Mouse (Mus musculus): Measurements from ENCODE around the gene Pepd. TPM values are rescaled to one million over a fixed set of nuclear protein-coding genes. Genes with fewer than 3 reads are reported as not detected.
A peak's percentile ranks its signal among the peaks of the same experiment; 100 is the strongest.
"Not testable (repeated sequence)": the region's sequence is repeated elsewhere in the genome, so short reads cannot be mapped to it uniquely, and the experiment has no call there.

Pepd gene
- polyA plus RNA-seq, 1 experiment from 2014 or later = 125 TPM

GRCm38 (mm10) chr7:34971826-34972225, 59.6 kb downstream of the Pepd start:
- no peak for ATAC-seq
- Histone ChIP-seq H3K27me3 (replicated peaks; ENCODE audit: control insufficient read depth, insufficient read depth, low read length) (no peaks in the 10 kb centered on the region), H3K4me3 (ENCODE audit: low read length) (no peak overlapping the region), H3K36me3 (ENCODE audit: control insufficient read depth, insufficient read depth, low read length) (peaks cover 4% of the 10 kb centered on the region; the same call in 1 of the 2 replicates), H3K27ac (ENCODE audit: low read length) (no peak overlapping the region), H3K9ac (ENCODE audit: low read depth, low read length) (no peak overlapping the region), H3K4me1 (ENCODE audit: control insufficient read depth, insufficient read depth, low read length) (0 out of 2 replicates have a peak, but pooled peaks cover 2% of the 10 kb centered on the region), H3K4me2 (ENCODE audit: low read depth, low read length) (no peak overlapping the region), H3K9me3 (ENCODE audit: control insufficient read depth, low read length) (no peaks in the 10 kb centered on the region)
- 67% methylated on average over 10 of the region's 10 CpGs for WGBS

- H3K36me3 ChIP-seq (ENCODE audit: control insufficient read depth, insufficient read depth, low read length) = peaks cover 4% of the 10 kb centered on the region; the same call in 1 of the 2 replicates
- ATAC-seq = no peak
- 50% methylated on average over 4 of the region's 4 CpGs for WGBS
- no peak overlapping the region for H3K27ac ChIP-seq (ENCODE audit: low read length)
- H3K4me2 ChIP-seq (ENCODE audit: low read depth, low read length) = no peak overlapping the region
- no peak overlapping the region for H3K9ac ChIP-seq (ENCODE audit: low read depth, low read length)
- H3K4me1 ChIP-seq (ENCODE audit: control insufficient read depth, insufficient read depth, low read length) = no peaks in the 10 kb centered on the region
- no peaks in the 10 kb centered on the region for H3K9me3 ChIP-seq (ENCODE audit: control insufficient read depth, low read length)
- no peak overlapping the region for H3K4me3 ChIP-seq (ENCODE audit: low read length)
- H3K27me3 ChIP-seq (replicated peaks; ENCODE audit: control insufficient read depth, insufficient read depth, low read length) = no peaks in the 10 kb centered on the region
These were observed 60.8 kb downstream of the Pepd start for GRCm38 (mm10) chr7:34972990-34973440.

DNA sequence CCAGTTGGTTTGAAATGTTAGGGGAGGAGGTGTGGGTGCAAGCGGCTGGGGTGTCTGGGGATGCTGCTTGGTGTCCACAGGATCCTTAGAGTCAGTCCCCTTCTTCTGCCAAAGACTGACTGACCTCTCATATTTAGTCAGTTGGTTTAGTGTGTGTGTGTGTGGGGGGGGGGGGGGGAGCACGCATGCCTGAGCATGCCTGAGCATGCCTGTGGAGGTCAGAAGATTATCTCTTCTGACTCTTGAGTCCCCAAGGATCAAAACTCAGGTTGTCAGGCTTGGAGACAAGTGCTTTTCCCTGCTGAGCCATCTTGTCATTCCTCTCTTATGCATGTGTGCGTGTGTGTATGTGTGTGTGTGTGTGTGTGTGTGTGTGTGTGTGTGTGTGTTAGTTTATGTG, 61.7 kb downstream of the Pepd start:
- H3K9ac ChIP-seq (ENCODE audit: low read depth, low read length) = no peak overlapping the region
- H3K4me2 ChIP-seq (ENCODE audit: low read depth, low read length) = no peak overlapping the region
- no peak overlapping the region for H3K27ac ChIP-seq (ENCODE audit: low read length)
- H3K4me1 ChIP-seq (ENCODE audit: control insufficient read depth, insufficient read depth, low read length) = 0 out of 2 replicates have a peak, but pooled peaks cover 3% of the 10 kb centered on the region
- H3K27me3 ChIP-seq (replicated peaks; ENCODE audit: control insufficient read depth, insufficient read depth, low read length) = no peaks in the 10 kb centered on the region
- WGBS = 86% methylated on average over 3 of the region's 3 CpGs
- H3K36me3 ChIP-seq (ENCODE audit: control insufficient read depth, insufficient read depth, low read length) = peaks cover 4% of the 10 kb centered on the region; the same call in 1 of the 2 replicates
- ATAC-seq = no peak
- no peaks in the 10 kb centered on the region for H3K9me3 ChIP-seq (ENCODE audit: control insufficient read depth, low read length)
- H3K4me3 ChIP-seq (ENCODE audit: low read length) = no peak overlapping the region

DNA sequence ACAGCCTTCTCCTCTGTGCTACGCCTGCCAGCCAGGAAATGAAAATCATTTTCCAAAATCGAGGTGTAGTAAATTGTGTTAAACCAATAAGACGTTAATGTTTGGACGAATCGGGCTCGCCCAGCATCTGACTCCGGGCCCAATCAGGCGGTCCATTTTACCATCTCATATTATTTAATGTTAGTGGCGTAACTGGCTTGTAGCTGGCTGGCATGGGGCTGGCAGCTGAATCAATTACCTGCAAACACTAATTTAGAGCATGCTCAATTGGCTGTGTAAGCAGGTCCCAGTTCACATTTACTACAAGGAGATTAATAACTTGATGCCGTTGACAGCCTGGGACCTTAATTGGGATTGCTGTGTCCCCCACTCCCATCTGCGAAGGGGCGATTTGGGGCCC, 63.7 kb downstream of the Pepd start:
- H3K4me2 ChIP-seq (ENCODE audit: low read depth, low read length) = no peak overlapping the region
- 0 out of 2 replicates have a peak, but pooled peaks cover 3% of the 10 kb centered on the region for H3K4me1 ChIP-seq (ENCODE audit: control insufficient read depth, insufficient read depth, low read length)
- ATAC-seq = no peak
- no peaks in the 10 kb centered on the region for H3K27me3 ChIP-seq (replicated peaks; ENCODE audit: control insufficient read depth, insufficient read depth, low read length)
- no peak overlapping the region for H3K27ac ChIP-seq (ENCODE audit: low read length)
- H3K9ac ChIP-seq (ENCODE audit: low read depth, low read length) = no peak overlapping the region
- H3K9me3 ChIP-seq (ENCODE audit: control insufficient read depth, low read length) = no peaks in the 10 kb centered on the region
- WGBS = 85% methylated on average over 12 of the region's 12 CpGs
- no peaks in the 10 kb centered on the region; the same call in 1 of the 2 replicates for H3K36me3 ChIP-seq (ENCODE audit: control insufficient read depth, insufficient read depth, low read length)
- H3K4me3 ChIP-seq (ENCODE audit: low read length) = no peak overlapping the region

DNA sequence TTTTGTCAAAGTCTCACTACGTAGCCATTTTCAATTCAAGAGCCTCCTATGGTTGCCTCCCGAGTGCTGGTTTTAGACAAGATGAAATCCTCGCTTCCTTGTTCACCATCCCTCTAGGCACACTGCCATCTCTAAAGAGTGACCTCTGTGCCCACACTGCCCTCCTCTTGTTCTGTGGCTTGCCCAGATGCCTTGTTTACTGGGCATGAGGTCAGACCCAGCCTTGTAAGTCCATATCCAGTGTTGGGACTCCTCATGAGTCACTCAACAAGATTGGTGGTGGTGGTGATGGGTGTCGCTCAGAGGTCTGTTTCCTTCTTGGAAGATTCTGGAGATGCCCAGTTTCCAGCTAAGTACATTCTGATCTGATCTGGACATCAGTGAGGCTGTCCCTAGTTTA, 65.2 kb downstream of the Pepd start:
- H3K36me3 ChIP-seq (ENCODE audit: control insufficient read depth, insufficient read depth, low read length) = no peaks in the 10 kb centered on the region
- H3K27ac ChIP-seq (ENCODE audit: low read length) = no peak overlapping the region
- no peak overlapping the region for H3K9ac ChIP-seq (ENCODE audit: low read depth, low read length)
- H3K4me1 ChIP-seq (ENCODE audit: control insufficient read depth, insufficient read depth, low read length) = 0 out of 2 replicates have a peak, but pooled peaks cover 3% of the 10 kb centered on the region
- no peaks in the 10 kb centered on the region for H3K27me3 ChIP-seq (replicated peaks; ENCODE audit: control insufficient read depth, insufficient read depth, low read length)
- no peaks in the 10 kb centered on the region for H3K9me3 ChIP-seq (ENCODE audit: control insufficient read depth, low read length)
- no peak overlapping the region for H3K4me2 ChIP-seq (ENCODE audit: low read depth, low read length)
- no peak overlapping the region for H3K4me3 ChIP-seq (ENCODE audit: low read length)
- 93% methylated on average over 4 of the region's 4 CpGs for WGBS
- ATAC-seq = no peak

- Histone ChIP-seq H3K27me3 (replicated peaks; ENCODE audit: control insufficient read depth, insufficient read depth, low read length) (no peaks in the 10 kb centered on the region), H3K9me3 (ENCODE audit: control insufficient read depth, low read length) (no peaks in the 10 kb centered on the region), H3K4me1 (ENCODE audit: control insufficient read depth, insufficient read depth, low read length) (peaks cover 14% of the 10 kb centered on the region), H3K4me3 (ENCODE audit: low read length) (no peak overlapping the region), H3K27ac (ENCODE audit: low read length) (no peak overlapping the region), H3K4me2 (ENCODE audit: low read depth, low read length) (no peak overlapping the region), H3K9ac (ENCODE audit: low read depth, low read length) (no peak overlapping the region), H3K36me3 (ENCODE audit: control insufficient read depth, insufficient read depth, low read length) (no peaks in the 10 kb centered on the region)
- ATAC-seq = no peak
- WGBS = 91% methylated on average over 10 of the region's 10 CpGs
These were observed 69.6 kb downstream of the Pepd start for GRCm38 (mm10) chr7:34981803-34982202.

DNA sequence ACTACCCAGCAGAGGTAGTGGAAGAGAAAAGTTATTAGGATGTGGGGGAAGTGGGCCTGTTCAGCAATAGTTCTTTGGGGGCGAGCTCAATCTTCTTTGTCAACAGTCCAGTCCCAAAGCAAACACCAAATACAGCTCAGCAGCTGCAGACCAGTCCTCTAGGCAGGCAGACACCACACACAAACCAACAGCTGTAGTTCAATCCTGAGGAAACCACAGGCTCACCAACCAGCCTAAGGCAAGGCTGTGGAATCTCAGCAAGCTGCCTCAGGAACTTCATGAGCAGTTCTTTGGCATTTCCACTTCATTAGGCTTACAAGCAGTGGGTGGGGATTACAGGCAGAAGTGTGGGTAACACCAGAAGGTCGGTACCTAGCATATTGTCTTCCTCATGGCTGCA, 70.2 kb downstream of the Pepd start:
- peaks cover 14% of the 10 kb centered on the region for H3K4me1 ChIP-seq (ENCODE audit: control insufficient read depth, insufficient read depth, low read length)
- not testable (repeated sequence) for H3K9me3 ChIP-seq (ENCODE audit: control insufficient read depth, low read length); H3K9ac ChIP-seq (ENCODE audit: low read depth, low read length); H3K4me2 ChIP-seq (ENCODE audit: low read depth, low read length); ATAC-seq; H3K36me3 ChIP-seq (ENCODE audit: control insufficient read depth, insufficient read depth, low read length); H3K27me3 ChIP-seq (replicated peaks; ENCODE audit: control insufficient read depth, insufficient read depth, low read length); H3K4me3 ChIP-seq (ENCODE audit: low read length); H3K27ac ChIP-seq (ENCODE audit: low read length)
- WGBS = 86% methylated on average over 2 of the region's 2 CpGs

DNA sequence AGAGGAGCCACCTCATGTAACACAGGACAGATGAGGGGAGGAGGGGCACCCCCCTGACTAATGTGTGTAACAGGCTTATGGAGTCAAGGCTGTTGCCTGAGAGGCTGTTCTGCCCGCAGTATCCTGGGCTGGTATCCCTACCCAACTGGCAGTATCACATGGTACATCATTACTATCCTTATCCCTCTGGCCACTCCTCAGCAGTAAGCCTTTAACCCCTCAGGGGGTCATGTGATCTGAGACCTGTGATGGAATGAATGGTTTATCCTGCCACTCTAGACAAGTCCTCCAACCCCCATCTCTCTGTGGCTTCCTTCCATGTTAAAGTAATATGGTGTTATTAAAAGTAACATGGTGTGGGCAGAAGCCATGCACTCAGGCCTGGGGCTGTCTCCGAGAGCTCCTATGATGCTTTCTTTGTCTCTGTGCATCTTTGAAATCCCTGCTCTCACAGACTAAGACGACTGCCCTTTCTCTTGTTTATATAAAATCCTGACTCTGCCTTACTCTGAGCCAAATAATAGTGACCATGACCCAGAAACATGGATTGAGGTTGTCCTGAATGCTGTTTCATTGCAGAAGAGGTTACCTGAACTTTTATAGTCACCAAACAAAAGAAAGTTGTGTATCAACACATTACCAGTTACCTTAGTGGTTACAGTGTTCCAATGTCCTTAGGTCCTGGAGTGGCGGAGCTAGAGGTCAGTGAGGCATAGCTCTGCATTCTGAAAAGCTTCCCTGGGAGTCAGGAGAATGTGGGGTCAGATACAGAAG, 71.7 kb downstream of the Pepd start:
- Histone ChIP-seq H3K9ac (ENCODE audit: low read depth, low read length) (no peak overlapping the region), H3K4me2 (ENCODE audit: low read depth, low read length) (no peak overlapping the region), H3K4me3 (ENCODE audit: low read length) (no peak overlapping the region), H3K27ac (ENCODE audit: low read length) (no peak overlapping the region), H3K36me3 (ENCODE audit: control insufficient read depth, insufficient read depth, low read length) (no peaks in the 10 kb centered on the region), H3K4me1 (ENCODE audit: control insufficient read depth, insufficient read depth, low read length) (peaks cover 12% of the 10 kb centered on the region), H3K27me3 (replicated peaks; ENCODE audit: control insufficient read depth, insufficient read depth, low read length) (no peaks in the 10 kb centered on the region), H3K9me3 (ENCODE audit: control insufficient read depth, low read length) (no peaks in the 10 kb centered on the region)
- no peak for ATAC-seq
- 68% methylated on average over 4 of the region's 4 CpGs for WGBS

DNA sequence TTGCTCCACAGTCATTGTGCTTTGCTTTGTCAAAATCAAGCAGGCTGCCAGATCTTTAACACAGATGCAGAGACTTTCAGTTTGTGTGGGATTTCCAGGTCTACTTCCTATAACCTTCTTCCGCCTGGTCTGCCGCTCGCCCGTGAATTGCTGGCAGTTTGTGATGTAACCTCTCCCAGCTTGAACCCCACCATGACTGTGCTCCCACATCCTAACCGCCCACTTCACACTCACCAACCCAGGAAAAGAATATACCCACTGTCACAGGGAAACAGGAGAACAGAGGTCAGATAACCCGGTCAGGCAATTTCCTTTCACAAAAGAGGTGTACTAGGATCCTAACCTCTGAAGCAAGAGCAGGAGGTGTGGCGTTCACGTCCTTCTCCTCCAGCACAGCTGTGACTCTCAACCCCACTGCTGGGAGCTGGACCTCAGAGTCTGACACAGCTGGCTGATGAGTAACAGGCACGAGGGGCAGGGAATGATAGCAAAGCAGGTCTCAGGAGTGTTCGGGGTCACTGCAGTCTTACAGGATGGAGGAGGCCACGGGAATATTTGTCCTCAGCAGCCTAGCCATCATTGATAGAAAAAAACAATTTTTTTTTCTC, 72.5 kb downstream of the Pepd start:
- peak; percentile 46; the same call in 1 of the 2 replicates for ATAC-seq
- no peak overlapping the region for H3K9ac ChIP-seq (ENCODE audit: low read depth, low read length)
- H3K4me1 ChIP-seq (ENCODE audit: control insufficient read depth, insufficient read depth, low read length) = peaks cover 12% of the 10 kb centered on the region
- no peaks in the 10 kb centered on the region for H3K27me3 ChIP-seq (replicated peaks; ENCODE audit: control insufficient read depth, insufficient read depth, low read length)
- WGBS = 53% methylated on average over 11 of the region's 11 CpGs
- no peak overlapping the region for H3K27ac ChIP-seq (ENCODE audit: low read length)
- H3K4me2 ChIP-seq (ENCODE audit: low read depth, low read length) = no peak overlapping the region
- no peaks in the 10 kb centered on the region for H3K9me3 ChIP-seq (ENCODE audit: control insufficient read depth, low read length)
- H3K36me3 ChIP-seq (ENCODE audit: control insufficient read depth, insufficient read depth, low read length) = no peaks in the 10 kb centered on the region
- no peak overlapping the region for H3K4me3 ChIP-seq (ENCODE audit: low read length)
